Mouse (Mus musculus): ENCODE measurements around the gene Ipo11.

DNA sequence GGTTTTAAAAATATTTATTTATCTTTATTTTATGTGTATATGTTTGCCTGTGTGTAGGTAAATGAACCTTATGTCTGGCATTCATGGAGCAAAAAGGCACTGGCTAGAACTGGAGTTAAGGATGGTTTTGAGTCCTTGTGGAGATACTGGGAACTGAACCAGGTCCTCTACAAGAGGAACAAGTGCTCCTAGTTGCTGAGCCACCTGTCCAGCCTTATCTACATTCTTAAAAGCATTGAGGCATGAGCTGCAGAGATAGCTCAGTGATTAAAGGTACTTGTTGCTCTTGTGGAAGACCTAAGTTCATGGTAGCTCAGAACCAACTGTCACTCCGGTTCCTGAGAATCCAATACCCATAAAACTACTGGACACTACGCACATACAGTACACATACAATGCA lies 49.4 kb downstream of the Ipo11 start:
- TF ChIP-seq POLR2A (IDR thresholded peaks at IDR 0.05; ENCODE audit: borderline replicate concordance, control insufficient read depth, low read depth, low read length) (no peak), CTCF (IDR thresholded peaks at IDR 0.05; ENCODE audit: control insufficient read depth, insufficient read depth, low read length) (no peak)
